Mouse (Mus musculus) midbrain, embryonic 13.5 days (tissue): Measurements from ENCODE around the gene Tns3. TPM values are rescaled to one million over a fixed set of nuclear protein-coding genes. Genes with fewer than 3 reads are reported as not detected.
A peak's percentile ranks its signal among the peaks of the same experiment; 100 is the strongest.

Source experiments
- ATAC-seq: fragments of 200-750 bp; cut with Nextera tagmentation; 2 replicates; pipeline ENCODE4 v1.8.0; 2017; ENCODE audit warnings: mild to moderate bottlenecking, moderate TSS enrichment, moderate library complexity
- H3K27ac ChIP-seq: fragments of 300-500 bp; sonication (generic); 2 replicates; pipeline ENCODE4 v1.5.1; 2015; ENCODE audit warnings: inconsistent platforms, mild to moderate bottlenecking, moderate library complexity
- H3K27me3 ChIP-seq: fragments of 300-500 bp; sonication (generic); 2 replicates; pipeline ENCODE4 v1.6.1; 2015; ENCODE audit warnings: mild to moderate bottlenecking, inconsistent platforms
- H3K36me3 ChIP-seq: fragments of 300-500 bp; sonication (generic); 2 replicates; pipeline ENCODE4 v1.6.1; 2015; ENCODE audit warnings: mild to moderate bottlenecking, inconsistent platforms
- H3K4me1 ChIP-seq: fragments of 300-500 bp; sonication (generic); replicated peaks from 2 replicates; pipeline ENCODE4 v1.6.1; 2015; ENCODE audit warnings: inconsistent platforms
- H3K4me2 ChIP-seq: fragments of 300-500 bp; sonication (generic); replicated peaks from 2 replicates; pipeline ENCODE4 v1.6.1; 2015; ENCODE audit warnings: moderate library complexity, mild to moderate bottlenecking, inconsistent platforms
- H3K4me3 ChIP-seq: fragments of 300-500 bp; sonication (generic); replicated peaks from 2 replicates; pipeline ENCODE4 v1.5.1; 2015; ENCODE audit warnings: mild to moderate bottlenecking, inconsistent platforms
- H3K9ac ChIP-seq: fragments of 300-500 bp; sonication (generic); replicated peaks from 2 replicates; pipeline ENCODE4 v1.6.1; 2015; ENCODE audit warnings: mild to moderate bottlenecking, inconsistent platforms
- H3K9me3 ChIP-seq: fragments of 300-500 bp; sonication (generic); 2 replicates; pipeline ENCODE4 v1.6.1; 2016; ENCODE audit warnings: mild to moderate bottlenecking, inconsistent platforms
- WGBS: fragments of 180-500 bp; shearing (Covaris S2); methylation state at CpG from one replicate; pipeline ENCODE4 v1.1.7; 2015; 5-methylcytosine and 5-hydroxymethylcytosine counted together
- polyA plus RNA-seq: library from polyadenylated mRNA; unstranded; fragments of >200 nt; fragmentation: Nextera tagmentation; extraction: Ambion mirVana; gene quantifications from 2 replicates; pipeline ENCODE4 v1.2.1, GENCODE M21; 2015

Gene Tns3
- polyA plus RNA-seq, 1 experiment from 2014 or later: 4.4 TPM

DNA sequence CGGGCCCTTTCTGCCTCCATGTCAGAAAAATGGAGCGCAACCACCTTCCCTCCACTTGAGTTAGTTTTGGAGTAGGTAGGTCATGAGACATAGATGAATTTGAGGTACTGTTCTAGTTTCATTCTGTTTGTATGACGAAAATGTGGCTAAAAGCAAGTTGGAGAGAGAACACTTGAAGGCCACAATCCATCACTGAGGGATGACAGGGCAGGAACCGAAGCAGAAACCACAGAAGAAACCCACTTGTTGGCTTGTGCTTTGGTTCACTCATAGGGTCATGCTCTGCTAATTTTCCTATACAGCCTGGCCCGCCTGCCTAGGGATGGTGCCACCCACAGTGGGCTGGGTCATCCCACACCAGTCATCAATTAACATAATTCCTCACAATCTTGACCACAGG is 14.9 kb upstream of the Tns3 start:
- no peak for ATAC-seq
- Histone ChIP-seq H3K4me1 (0 out of 2 replicates have a peak, but pooled peaks cover 4% of the 10 kb centered on the region), H3K27ac (no peak overlapping the region), H3K36me3 (no peaks in the 10 kb centered on the region), H3K9me3 (no peaks in the 10 kb centered on the region), H3K27me3 (no peaks in the 10 kb centered on the region), H3K9ac (no peak overlapping the region), H3K4me2 (no peak overlapping the region), H3K4me3 (no peak overlapping the region)
- 88% methylated on average over 5 of the region's 5 CpGs for WGBS

DNA sequence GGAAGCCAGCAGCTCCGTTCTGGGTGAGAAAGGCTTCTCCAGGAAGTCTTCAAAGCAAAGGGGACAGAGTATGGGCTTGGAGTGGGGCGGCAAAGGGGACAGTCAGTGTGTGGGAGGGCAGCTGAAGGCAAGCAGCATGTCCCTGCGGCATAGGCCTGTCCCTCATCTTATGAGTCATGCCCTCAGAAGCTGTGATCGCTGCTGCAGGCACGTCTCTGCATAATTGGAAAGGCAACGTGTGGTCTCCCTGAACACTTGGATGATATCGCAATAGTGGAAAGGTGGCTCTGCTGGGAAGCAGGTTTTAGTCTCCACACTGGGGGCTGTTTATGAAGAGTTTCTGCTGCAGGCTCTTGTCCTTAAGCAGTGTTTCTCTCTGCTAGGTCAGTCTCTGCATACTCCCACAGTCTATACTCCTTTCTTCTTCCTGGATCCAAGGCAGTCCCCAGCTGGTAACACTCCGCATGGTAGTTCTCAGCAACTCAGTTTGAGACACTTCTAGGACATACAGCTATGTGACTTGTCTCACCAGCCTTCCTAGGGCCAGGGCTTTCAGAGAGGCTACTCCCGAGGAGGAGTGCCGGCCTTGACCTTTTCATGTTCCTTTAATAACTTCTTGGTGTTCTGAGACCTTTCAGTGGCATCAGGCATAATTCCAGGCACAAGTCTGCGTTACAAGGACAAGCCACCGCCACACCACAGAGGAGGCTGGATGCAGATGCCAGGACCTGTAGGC is 14.1 kb upstream of the Tns3 start:
- H3K36me3 ChIP-seq: no peaks in the 10 kb centered on the region
- H3K9ac ChIP-seq: no peak overlapping the region
- H3K9me3 ChIP-seq: no peaks in the 10 kb centered on the region
- no peaks in the 10 kb centered on the region for H3K27me3 ChIP-seq
- H3K4me3 ChIP-seq: no peak overlapping the region
- H3K4me1 ChIP-seq: 0 out of 2 replicates have a peak, but pooled peaks cover 4% of the 10 kb centered on the region
- H3K27ac ChIP-seq: no peak overlapping the region
- ATAC-seq: no peak
- H3K4me2 ChIP-seq: no peak overlapping the region
- WGBS: 91% methylated on average over 12 of the region's 12 CpGs

GRCm38 (mm10) chr11:8675701-8676474 is 11.6 kb upstream of the Tns3 start:
- Histone ChIP-seq H3K27me3 (no peaks in the 10 kb centered on the region), H3K27ac (no peak overlapping the region), H3K9me3 (no peaks in the 10 kb centered on the region), H3K4me3 (no peak overlapping the region), H3K36me3 (no peaks in the 10 kb centered on the region), H3K9ac (no peak overlapping the region), H3K4me1 (0 out of 2 replicates have a peak, but pooled peaks cover 4% of the 10 kb centered on the region), H3K4me2 (no peak overlapping the region)
- ATAC-seq: no peak
- 90% methylated on average over 6 of the region's 6 CpGs for WGBS

DNA sequence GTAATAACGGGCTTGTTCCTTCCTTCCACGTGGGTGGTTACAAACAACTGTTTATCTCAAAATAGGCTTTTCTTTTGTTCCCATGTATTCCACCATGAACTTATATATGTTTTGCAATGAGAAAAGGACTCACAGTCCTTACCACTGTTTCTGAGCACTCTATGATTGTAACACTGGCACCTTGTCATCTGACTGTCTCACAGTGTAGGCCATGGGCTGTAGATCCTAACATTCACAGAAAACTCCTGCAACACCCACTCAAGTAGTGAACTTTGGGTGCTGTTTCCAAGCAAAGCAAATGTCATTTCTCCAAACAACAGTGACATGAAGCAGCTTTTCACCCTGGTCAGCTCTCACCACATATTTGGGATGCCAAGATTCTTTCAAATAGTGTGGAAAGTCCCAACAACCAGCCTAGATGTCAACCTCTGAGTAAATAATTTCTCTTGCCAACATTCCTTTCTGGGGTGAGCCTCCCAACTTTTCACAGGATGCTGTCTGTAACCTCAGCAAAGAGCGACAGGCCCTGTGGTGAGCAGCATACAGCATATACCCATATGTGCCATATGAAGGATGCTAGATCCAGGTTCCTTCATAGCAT is 10.3 kb upstream of the Tns3 start:
- WGBS: 93% methylated on average over 3 of the region's 3 CpGs

GRCm38 (mm10) chr11:8671698-8672097 is 7.4 kb upstream of the Tns3 start:
- H3K4me3 ChIP-seq: no peak overlapping the region
- H3K27ac ChIP-seq: no peak overlapping the region
- WGBS: 80% methylated on average over 4 of the region's 4 CpGs
- no peak overlapping the region for H3K4me2 ChIP-seq
- no peaks in the 10 kb centered on the region for H3K9me3 ChIP-seq
- H3K9ac ChIP-seq: no peak overlapping the region
- no peak for ATAC-seq
- H3K27me3 ChIP-seq: no peaks in the 10 kb centered on the region
- H3K4me1 ChIP-seq: no peaks in the 10 kb centered on the region
- H3K36me3 ChIP-seq: no peaks in the 10 kb centered on the region

More for the DNA sequence above, 10.3 kb upstream of the Tns3 start:
- Histone ChIP-seq H3K9me3 (no peaks in the 10 kb centered on the region), H3K36me3 (no peaks in the 10 kb centered on the region), H3K27me3 (no peaks in the 10 kb centered on the region), H3K4me3 (no peak overlapping the region), H3K4me1 (no peaks in the 10 kb centered on the region), H3K4me2 (no peak overlapping the region), H3K27ac (no peak overlapping the region), H3K9ac (no peak overlapping the region)
- no peak for ATAC-seq

- Histone ChIP-seq H3K27ac (no peak overlapping the region), H3K9me3 (no peaks in the 10 kb centered on the region), H3K4me3 (no peak overlapping the region), H3K4me1 (peaks cover 4% of the 10 kb centered on the region; the same call in 1 of the 2 replicates), H3K4me2 (no peak overlapping the region), H3K36me3 (no peaks in the 10 kb centered on the region), H3K27me3 (peaks cover 17% of the 10 kb centered on the region), H3K9ac (no peak overlapping the region)
- WGBS: 93% methylated on average over 2 of the region's 2 CpGs
- ATAC-seq: no peak
Measured at GRCm38 (mm10) chr11:8669138-8669537, 4.8 kb upstream of the Tns3 start.

DNA sequence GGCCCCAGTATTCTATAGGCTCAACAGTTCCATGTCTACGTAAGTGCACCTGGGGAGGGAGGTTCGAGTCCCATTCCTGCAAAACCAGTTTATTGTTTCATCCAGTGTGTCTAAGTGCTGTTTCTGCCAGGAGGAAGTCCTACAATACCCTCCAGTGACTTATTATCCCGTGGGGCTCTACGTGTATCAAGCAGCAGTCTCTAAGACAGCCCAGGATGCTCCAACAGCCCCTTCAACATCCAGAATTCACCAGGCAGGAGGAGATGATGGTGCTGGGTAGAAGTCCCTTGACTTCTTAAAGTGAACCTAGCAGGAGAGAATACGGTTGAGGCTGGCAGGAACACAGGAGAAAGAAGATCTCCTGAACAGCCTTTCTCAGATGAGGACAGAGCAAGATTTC is 462 bp upstream of the Tns3 start:
- H3K4me3 ChIP-seq: peak overlapping the region; percentile 68
- no peaks in the 10 kb centered on the region for H3K9me3 ChIP-seq
- WGBS: 49% methylated on average over 5 of the region's 5 CpGs
- H3K4me1 ChIP-seq: peaks cover 11% of the 10 kb centered on the region
- peak overlapping the region; percentile 97 for H3K4me2 ChIP-seq
- H3K27ac ChIP-seq: no peak overlapping the region
- peaks cover 43% of the 10 kb centered on the region for H3K27me3 ChIP-seq
- no peak for ATAC-seq
- H3K36me3 ChIP-seq: no peaks in the 10 kb centered on the region
- H3K9ac ChIP-seq: peak overlapping the region; percentile 84

DNA sequence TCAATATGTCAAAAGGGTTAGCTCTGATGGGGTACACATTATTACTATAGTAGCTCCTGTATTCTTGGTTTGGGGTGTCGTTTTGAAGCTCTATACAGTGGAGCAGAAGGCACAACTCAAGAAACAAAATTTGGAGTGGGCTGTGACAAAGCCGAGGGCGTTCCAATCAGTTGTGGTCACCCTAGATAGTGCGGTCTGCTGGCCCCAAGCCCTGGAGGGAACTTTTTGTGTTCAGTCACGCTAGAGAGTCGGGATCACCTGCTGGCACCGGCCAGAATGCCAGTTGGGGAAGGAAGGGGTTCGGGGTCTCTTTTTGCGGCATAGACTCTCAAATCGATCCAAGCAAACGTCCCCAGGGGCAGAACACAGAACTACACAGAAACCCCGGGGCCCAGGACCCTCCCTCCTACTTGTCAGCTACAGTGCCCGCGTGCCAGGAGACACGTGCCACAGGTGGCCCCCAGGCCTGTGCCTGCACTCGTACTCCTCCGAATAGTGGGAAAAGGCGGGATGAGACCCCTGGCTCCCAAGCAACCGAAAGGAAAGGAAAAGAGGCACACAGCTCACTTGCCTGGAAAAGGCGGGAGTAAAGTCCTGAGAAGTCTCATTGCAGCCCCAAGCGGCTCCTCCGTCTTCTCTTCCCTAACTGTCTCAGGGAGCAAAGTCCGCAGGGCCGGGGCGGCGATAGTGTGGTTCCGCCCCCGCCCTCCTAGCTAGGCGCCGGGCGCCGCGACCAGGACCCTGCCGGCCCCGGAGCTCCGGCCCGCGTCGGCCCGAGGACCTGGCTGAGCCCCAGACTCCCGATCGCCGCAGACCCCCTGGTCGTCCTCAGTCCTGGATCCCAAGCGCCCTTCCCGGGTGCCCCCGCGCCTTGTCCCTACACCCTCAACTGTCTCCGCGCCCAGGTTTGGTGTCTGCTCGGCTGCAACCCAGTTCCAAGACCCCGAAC is 617 bp downstream of the Tns3 start:
- peaks cover 43% of the 10 kb centered on the region for H3K27me3 ChIP-seq
- H3K27ac ChIP-seq: no peak overlapping the region
- peak; percentile 79 for ATAC-seq

DNA sequence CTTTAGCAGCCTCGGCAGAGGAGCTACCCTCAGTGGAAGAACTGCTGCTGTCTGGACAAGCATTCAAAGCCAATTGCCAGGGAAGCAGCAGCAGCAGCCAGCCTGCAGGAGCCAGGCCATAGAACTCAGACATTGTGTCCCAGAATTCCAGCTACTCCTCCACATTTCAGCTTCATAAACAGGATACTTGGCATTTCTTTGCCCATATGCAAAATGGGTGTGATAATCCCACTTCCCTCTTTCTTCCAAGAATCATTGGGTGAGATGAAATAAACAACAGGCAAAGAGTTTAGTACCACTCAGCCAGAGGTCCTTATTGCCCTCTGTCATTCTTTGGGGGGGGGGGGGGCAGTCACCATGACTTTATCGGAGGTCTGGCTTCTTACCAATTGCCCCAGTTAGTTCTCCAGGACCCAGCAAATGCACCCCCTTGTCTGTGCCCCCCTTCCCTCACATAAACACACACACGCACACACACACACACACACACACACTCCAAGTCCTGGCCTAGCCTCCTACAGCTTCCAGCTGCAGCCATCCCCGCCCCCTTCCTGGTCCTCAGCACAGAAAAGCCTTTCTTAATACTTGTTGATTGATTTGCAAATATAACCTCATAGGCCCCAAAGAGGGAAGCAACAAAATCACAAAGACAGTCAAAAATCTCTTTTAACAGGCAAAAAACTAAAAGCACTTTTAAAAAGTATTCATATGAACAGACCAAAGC is 1.5 kb downstream of the Tns3 start:
- ATAC-seq: no peak; the same call in 1 of the 2 replicates
- Histone ChIP-seq H3K4me2 (peak overlapping the region; percentile 97), H3K4me3 (no peak overlapping the region; the same call in 1 of the 2 replicates)

More for the DNA sequence above, 617 bp downstream of the Tns3 start:
- under 1% methylated on average over 49 of the region's 52 CpGs for WGBS
- Histone ChIP-seq H3K9me3 (no peaks in the 10 kb centered on the region), H3K36me3 (no peaks in the 10 kb centered on the region), H3K4me2 (peak overlapping the region; percentile 97), H3K4me1 (peaks cover 11% of the 10 kb centered on the region), H3K4me3 (peak overlapping the region; percentile 68), H3K9ac (peak overlapping the region; percentile 84)

DNA sequence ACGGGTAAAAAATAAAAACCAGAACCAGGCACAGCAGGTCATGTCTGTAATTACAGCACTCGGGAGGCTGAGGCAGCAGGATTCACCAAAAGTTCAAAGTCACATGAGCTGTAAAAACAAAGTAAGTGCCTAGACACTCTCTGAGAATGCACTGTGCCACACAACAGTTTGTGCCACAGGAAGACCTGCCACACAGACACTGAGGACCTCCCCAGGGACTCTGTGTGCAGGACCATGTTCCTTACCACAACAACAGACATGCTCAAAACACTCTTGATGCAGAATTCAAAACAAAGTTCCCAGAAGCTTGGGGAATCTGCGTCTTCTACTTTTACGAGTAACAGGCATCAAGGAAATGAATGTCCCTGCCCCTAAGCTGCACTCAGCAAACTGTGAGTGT is 3.4 kb downstream of the Tns3 start:
- H3K4me3 ChIP-seq: no peak overlapping the region
- 84% methylated on average over 4 of the region's 4 CpGs for WGBS
- no peaks in the 10 kb centered on the region for H3K36me3 ChIP-seq
- H3K27me3 ChIP-seq: peaks cover 41% of the 10 kb centered on the region
- H3K4me1 ChIP-seq: peaks cover 11% of the 10 kb centered on the region
- H3K27ac ChIP-seq: no peak overlapping the region
- H3K9ac ChIP-seq: no peak overlapping the region
- H3K9me3 ChIP-seq: no peaks in the 10 kb centered on the region
- H3K4me2 ChIP-seq: no peak overlapping the region
- ATAC-seq: no peak

More for the DNA sequence above, 1.5 kb downstream of the Tns3 start:
- 44% methylated on average over 4 of the region's 4 CpGs for WGBS
- Histone ChIP-seq H3K27ac (no peak overlapping the region), H3K4me1 (peaks cover 11% of the 10 kb centered on the region), H3K36me3 (no peaks in the 10 kb centered on the region), H3K27me3 (peaks cover 43% of the 10 kb centered on the region), H3K9ac (no peak overlapping the region), H3K9me3 (no peaks in the 10 kb centered on the region)

- no peak overlapping the region for H3K4me2 ChIP-seq
- no peak overlapping the region for H3K4me3 ChIP-seq
- H3K9me3 ChIP-seq: no peaks in the 10 kb centered on the region
- H3K4me1 ChIP-seq: peaks cover 10% of the 10 kb centered on the region
- H3K36me3 ChIP-seq: no peaks in the 10 kb centered on the region
- no peak overlapping the region for H3K27ac ChIP-seq
- 66% methylated on average over 9 of the region's 9 CpGs for WGBS
- H3K27me3 ChIP-seq: peaks cover 30% of the 10 kb centered on the region
- ATAC-seq: no peak
- H3K9ac ChIP-seq: no peak overlapping the region
Measured at GRCm38 (mm10) chr11:8659851-8660250, 4.5 kb downstream of the Tns3 start.
